Mouse (Mus musculus) gastrocnemius, adult 18-20 months (tissue): ENCODE measurements at regions not wholly inside any gene's neighbourhood (a gene's known extent, or its start where the extent isn't known, plus 50 kb on each side); places are given as distances from the start of the nearest gene placed in this dataset.

Experiments
- DNase-seq: peaks from one replicate; pipeline ENCODE4 v3.0.0; 2021; ENCODE audit warnings: low spot score

DNA sequence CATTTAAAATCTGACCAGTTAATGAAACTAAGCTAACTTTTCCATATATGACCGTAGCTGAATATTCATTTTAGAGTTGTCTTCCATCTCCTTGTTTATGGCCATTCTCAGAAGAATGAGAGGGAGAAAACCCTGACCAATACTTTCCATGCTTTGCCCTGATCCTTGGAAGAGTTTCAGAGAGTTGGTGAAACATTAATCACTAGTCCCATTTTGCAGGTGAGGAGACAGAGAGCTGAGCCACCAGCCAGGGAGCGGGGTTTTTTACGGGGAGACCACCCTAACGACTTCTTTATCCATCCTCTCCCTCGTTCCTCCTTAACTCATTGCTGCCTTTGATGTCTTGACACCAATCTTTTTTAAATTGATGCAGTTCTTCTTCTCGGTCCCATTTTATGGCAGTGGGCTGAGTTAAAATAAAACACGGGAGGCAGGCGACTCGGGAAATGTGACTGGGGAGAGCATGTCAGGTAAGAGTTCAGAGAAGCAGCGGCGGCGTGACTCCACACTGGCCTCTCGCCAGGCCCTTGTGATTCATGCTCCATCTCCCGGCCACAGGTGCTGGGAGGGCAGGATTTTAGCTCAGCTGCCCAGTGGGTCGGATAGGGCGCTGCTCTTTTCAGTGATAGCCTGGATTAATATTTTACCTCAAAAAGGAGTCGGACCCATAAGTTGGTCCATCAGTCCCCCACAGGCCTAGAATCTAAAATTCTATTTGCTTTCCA lies 81.3 kb upstream of the Nrip1 start:
- DNase-seq = no peak

DNA sequence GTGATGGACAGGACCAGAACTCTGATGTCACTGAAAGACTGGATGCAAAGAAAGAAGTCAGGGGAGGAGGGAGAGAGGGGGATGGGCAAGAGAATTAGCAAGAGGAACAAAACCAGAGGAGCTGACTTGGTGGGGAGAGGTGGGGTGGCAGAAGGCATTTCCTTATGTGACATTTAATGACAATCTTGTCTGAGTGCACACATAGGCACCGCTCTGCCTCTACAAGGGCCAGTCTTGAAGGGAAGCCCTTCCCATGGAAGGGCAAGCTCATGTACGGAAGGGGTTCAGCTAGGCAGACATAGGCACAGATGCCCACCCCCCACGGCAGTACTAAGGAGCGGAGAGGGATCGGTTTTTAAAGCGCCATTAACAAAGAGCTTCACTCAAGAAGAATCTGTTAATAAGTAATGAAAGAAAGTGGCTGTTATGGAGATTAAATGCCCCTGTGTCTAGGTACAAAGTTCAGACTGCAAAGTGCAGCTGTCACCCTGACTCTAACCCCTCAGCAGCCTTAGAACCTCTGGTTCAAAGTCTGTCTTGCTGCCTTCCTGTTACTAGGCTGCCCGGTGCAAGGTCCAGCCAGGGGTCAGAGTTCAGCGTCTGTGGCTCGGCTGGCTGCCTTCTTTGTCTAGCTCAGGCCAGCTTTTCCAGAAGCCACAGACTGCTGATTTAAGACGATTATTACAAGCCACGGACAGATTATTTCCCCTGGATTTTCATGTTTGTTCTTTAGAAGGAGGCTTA lies 80.0 kb upstream of the Nrip1 start:
- DNase-seq = peak; percentile 32

- DNase-seq = no peak
Measured at GRCm38 (mm10) chr16:76448773-76449172, 75.1 kb upstream of the Nrip1 start.

DNA sequence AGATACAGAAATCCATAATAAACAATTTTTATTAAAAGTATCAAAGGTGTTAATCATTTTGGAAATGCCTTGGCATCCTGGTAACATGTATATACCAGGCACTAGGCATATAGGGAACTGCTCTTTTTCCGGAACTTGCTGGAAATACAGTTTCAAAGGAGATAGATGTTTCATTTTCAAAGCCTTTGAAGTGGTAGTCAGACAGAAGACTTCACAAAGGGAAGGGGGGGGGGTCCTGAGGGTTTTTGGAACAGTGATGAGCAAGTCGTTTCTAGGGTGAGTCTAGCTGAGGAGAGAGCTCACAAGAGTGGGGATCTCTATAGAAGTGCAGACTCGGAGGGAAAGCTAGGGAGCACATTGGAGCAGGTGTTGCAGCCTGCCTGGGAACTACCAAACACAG lies 73.4 kb upstream of the Nrip1 start:
- no peak for DNase-seq

DNA sequence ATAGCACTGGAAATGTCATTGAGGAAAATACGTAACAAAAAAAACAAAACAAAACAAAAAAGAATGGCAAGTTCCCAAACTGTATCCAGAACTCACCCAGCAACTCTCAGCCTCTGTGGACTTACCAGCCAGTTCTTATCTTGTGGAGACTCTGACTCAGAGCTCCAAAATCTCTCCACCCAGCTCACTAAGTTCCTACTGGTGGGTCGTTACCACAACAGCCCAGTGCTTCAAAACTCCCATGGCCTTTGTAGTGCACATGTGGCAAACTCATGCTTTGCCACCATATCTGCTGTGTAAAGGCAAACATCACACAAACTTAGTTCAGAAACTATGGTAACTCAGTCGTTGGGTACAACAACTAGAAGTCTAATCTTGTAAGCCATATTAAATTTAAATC lies 71.0 kb upstream of the Nrip1 start:
- DNase-seq = no peak

- DNase-seq = no peak
Measured at GRCm38 (mm10) chr16:76442635-76443034, 69.0 kb upstream of the Nrip1 start.

DNA sequence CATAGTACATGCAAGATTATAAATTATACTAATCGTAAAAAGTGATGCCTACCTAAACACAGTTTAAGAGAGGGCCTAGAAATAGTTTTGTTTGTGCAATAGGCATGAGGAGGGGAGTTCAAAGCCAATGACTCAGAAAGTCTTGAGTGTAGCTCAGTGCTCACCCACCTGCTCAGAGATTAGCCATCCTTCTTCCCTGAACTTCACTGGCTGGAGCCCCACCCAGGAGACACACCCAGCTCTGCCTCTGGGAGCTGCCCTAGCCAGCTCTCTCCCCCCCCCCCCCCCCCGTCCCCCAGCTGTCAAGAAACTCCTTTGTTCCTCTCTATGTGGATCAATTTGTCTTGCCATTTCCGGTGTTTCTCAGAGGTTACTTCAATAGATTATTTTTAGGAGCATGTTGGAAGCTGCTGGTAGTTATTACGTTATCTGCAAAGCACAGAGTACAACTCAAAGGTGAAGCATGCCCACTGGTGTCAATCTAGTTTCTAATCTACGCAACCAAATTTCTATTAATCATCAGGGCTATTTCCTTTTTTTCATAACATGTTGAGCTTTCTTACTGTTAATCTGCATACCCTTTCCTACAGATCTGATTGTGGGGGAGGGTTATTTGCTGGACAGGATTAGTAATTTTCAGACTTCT lies 68.3 kb upstream of the Nrip1 start:
- no peak for DNase-seq

DNA sequence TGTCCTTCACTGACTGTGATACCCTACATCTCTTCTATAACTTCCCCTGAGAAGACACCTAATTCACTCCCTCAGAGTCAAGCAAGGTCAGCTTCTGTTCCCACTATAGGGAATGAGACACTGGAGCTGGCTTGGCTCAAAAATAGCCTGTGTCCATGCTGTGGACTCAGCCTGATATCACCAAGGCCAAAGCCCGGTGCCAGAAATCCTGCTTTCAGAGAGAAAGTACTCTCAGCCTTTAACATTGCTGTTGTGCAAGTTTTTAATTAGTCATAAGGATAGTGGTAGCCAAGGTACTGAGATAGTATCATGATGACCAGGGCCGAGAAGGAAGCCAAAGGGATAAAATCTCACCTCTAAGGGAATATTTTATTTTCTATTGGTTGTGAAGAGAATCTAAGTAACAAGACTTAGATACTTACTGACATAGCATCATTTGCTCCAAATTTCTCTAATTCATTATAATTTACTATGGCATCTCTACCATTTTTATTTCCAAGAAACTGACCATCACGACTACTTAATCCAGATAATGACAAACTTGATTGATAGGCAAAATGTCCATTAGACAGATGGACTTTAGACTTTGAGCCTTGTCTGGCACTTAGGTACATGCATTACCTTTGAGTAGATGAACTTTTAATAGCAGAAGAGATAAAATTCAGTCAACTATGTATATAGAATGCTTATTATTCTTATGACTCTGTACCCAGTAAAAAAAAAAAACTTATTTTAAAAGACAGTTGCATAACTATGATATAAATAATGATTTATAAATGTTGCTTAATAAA lies 64.7 kb upstream of the Nrip1 start:
- peak; percentile 79 for DNase-seq

GRCm38 (mm10) chr16:76436290-76436689 lies 62.7 kb upstream of the Nrip1 start:
- no peak for DNase-seq

- peak; percentile 84 for DNase-seq
Measured at GRCm38 (mm10) chr16:76433076-76433825, 59.6 kb upstream of the Nrip1 start.

DNA sequence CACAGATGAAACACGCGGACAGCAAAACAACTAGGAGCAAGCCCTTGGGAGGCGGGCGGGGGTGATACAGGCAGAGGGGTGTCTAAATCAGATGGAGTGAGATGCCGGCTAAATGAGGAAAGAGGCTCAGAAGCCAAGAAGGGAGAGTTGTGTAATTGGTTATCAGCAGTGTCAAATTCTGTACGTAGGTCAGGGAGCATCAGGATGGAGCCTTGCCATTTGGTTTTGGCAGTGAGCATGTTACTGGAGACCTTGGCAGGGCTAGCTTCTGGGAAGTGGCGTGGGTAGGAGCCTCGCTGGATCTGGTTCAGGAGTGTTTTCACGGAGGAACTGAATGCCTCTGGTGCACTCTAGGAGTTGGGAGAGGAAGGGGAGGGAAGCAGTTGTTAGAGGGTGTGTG lies 58.7 kb upstream of the Nrip1 start:
- DNase-seq = peak; percentile 95

- no peak for DNase-seq
Measured at GRCm38 (mm10) chr16:76429156-76429555, 55.5 kb upstream of the Nrip1 start.

DNA sequence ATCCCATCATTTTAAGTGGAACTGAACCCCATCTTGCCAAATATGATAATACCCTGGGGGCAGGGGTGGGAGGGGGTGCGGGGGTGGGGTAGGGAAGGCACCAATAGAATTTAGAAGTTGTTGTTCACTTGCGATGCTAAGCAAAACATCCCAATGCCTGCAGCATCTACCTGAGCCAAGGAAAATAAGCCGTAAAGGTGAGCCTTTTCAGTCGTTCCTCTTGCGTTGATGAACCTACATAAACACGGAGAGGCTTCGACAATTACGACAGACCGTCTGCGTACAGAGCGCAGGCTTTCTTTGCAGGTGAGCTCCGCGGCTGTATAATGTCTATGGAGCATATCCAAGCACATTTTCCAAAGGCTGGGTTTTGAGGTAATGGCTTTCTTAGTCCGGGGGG lies 50.3 kb upstream of the Nrip1 start:
- no peak for DNase-seq
